Mouse (Mus musculus): ENCODE data around the gene Il24.

GRCm38 (mm10) chr1:130875910-130876309, 11.3 kb downstream of the Il24 start:
- TF ChIP-seq CTCF (IDR thresholded peaks at IDR 0.05; ENCODE audit: low read depth, low read length) (no peak), EP300 (IDR thresholded peaks at IDR 0.05; ENCODE audit: insufficient read depth, low read depth, low read length) (no peak)

All from ES-Bruce4 (cell line).